Mouse (Mus musculus): ENCODE results near the gene Cc2d1b.

Gene Cc2d1b

DNA sequence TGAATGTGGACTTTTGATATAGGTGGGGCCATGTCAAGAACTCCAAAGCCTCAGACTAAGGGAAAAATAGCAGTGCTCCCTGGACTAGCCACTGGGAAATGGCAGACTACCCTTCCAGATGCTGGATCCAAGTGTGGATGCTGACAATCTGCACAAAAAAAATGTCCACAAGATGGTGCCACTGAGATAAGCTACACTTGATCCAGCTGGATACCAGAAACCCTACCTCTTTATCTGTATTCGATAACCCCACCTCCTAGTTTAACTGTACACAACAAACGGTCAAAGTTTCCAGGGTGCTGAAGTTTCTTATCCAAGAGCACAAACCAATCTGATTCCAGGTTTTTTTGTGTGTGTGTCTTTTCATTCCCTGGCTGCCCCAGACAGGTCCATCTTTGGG lies 44.7 kb downstream of the Cc2d1b start:
- no peak for DNase-seq

Data from cerebellum, adult 11 months (tissue).